Mouse (Mus musculus) CH12.LX (cell line): ENCODE measurements around the gene Myh2. TPM values are rescaled to one million over a fixed set of nuclear protein-coding genes. Genes with fewer than 3 reads are reported as not detected.

ENCODE experiments used
- DNase-seq: peaks from one replicate; pipeline ENCODE4 v3.0.0-alpha.2; 2013; ENCODE audit errors: extremely low read depth
- H3K27ac ChIP-seq: 2 replicates; pipeline ENCODE4 v1.5.1; 2012; ENCODE audit warnings: low read depth, mild to moderate bottlenecking, control low read depth, moderate library complexity; ENCODE audit not compliant: insufficient read depth
- H3K27me3 ChIP-seq: replicated peaks from 2 replicates; pipeline ENCODE3; 2012; ENCODE audit warnings: inconsistent platforms
- H3K36me3 ChIP-seq, 2 experiments: replicated peaks in 1 of 2; 2 replicates each; pipeline versions ENCODE3 to v1.6.1; 2012; ENCODE audit warnings: inconsistent platforms in 1 of 2, low read length in 1 of 2, mild to moderate bottlenecking in 1 of 2, mixed read lengths in 1 of 2, moderate library complexity in 1 of 2; ENCODE audit not compliant: control insufficient read depth in 1 of 2, insufficient read depth in 1 of 2
- H3K4me1 ChIP-seq, 2 experiments: 2 replicates each; pipeline ENCODE4 v1.6.1; 2012; ENCODE audit warnings: inconsistent platforms in 1 of 2, moderate library complexity in 1 of 2; ENCODE audit not compliant: insufficient read depth in 2 of 2, control insufficient read depth in 1 of 2
- H3K4me2 ChIP-seq: 2 replicates; pipeline ENCODE4 v1.6.1; 2012; ENCODE audit warnings: low read depth, mild to moderate bottlenecking, control low read depth; ENCODE audit not compliant: poor library complexity, insufficient read depth, severe bottlenecking
- H3K4me3 ChIP-seq, 3 experiments: fragments of 150-350 bp in 1 of 3; sonication (generic) in 1 of 3; replicated peaks in 1 of 3; 2 replicates each; pipeline versions ENCODE3 to v1.5.1; 2011 to 2012; ENCODE audit warnings: low read depth in 2 of 3, low read length in 2 of 3, mild to moderate bottlenecking in 2 of 3, moderate library complexity in 2 of 3, control low read depth in 1 of 3, improper control_type of control experiment in 1 of 3, inconsistent platforms in 1 of 3, mixed read lengths in 1 of 3; ENCODE audit not compliant: poor library complexity in 1 of 3
- H3K79me2 ChIP-seq: replicated peaks from 2 replicates; pipeline ENCODE4 v1.6.1; 2012; ENCODE audit warnings: mild to moderate bottlenecking, moderate library complexity; ENCODE audit not compliant: control insufficient read depth, poor library complexity, insufficient read depth, severe bottlenecking; ENCODE audit errors: extremely low read depth
- H3K9ac ChIP-seq: 2 replicates; pipeline ENCODE4 v1.6.1; 2012; ENCODE audit warnings: low read depth, mild to moderate bottlenecking, control low read depth, moderate library complexity; ENCODE audit not compliant: insufficient read depth
- H3K9me3 ChIP-seq: replicated peaks from 2 replicates; pipeline ENCODE3; 2012; ENCODE audit warnings: low read length, inconsistent platforms, mixed read lengths
- BHLHE40 ChIP-seq: IDR thresholded peaks from 2 replicates; pipeline ENCODE4 v1.6.1; 2011; ENCODE audit warnings: mild to moderate bottlenecking, low read depth, low read length, improper control_type of control experiment
- CHD2 ChIP-seq: IDR thresholded peaks from 2 replicates; pipeline ENCODE4 v1.6.1; 2011; ENCODE audit warnings: low read length, improper control_type of control experiment
- E2F4 ChIP-seq: IDR thresholded peaks from 2 replicates; pipeline ENCODE4 v1.6.1; 2011; ENCODE audit warnings: low read depth, low read length, improper control_type of control experiment; ENCODE audit not compliant: insufficient replicate concordance
- ELF1 ChIP-seq: IDR thresholded peaks from 2 replicates; pipeline ENCODE4 v1.6.1; 2014; ENCODE audit warnings: low read depth, mild to moderate bottlenecking, inconsistent platforms, low read length, improper control_type of control experiment
- EP300 ChIP-seq: IDR thresholded peaks from 2 replicates; pipeline ENCODE4 v1.6.1; 2011; ENCODE audit warnings: low read length, improper control_type of control experiment
- ETS1 ChIP-seq: conservative IDR thresholded peaks from 2 replicates; pipeline ENCODE4 v1.6.1; 2012; ENCODE audit warnings: low read depth, mild to moderate bottlenecking, inconsistent platforms, low read length, improper control_type of control experiment, moderate library complexity
- GABPA ChIP-seq: IDR thresholded peaks from 2 replicates; pipeline ENCODE4 v1.6.1; 2012; ENCODE audit warnings: low read depth, low read length, improper control_type of control experiment, inconsistent platforms; ENCODE audit not compliant: insufficient replicate concordance
- IRF4 ChIP-seq: IDR thresholded peaks from 2 replicates; pipeline ENCODE4 v1.6.1; 2014; ENCODE audit warnings: low read depth, mild to moderate bottlenecking, inconsistent platforms, low read length, improper control_type of control experiment
- JUN ChIP-seq: IDR thresholded peaks from 2 replicates; pipeline ENCODE4 v1.6.1; 2011; ENCODE audit warnings: low read depth, mild to moderate bottlenecking, low read length, improper control_type of control experiment, moderate library complexity; ENCODE audit not compliant: insufficient read depth
- MEF2A ChIP-seq: IDR thresholded peaks from 2 replicates; pipeline ENCODE4 v1.6.1; 2014; ENCODE audit warnings: low read depth, mild to moderate bottlenecking, inconsistent platforms, low read length, improper control_type of control experiment, borderline replicate concordance
- MXI1 ChIP-seq: IDR thresholded peaks from 2 replicates; pipeline ENCODE4 v1.6.1; 2011; ENCODE audit warnings: mild to moderate bottlenecking, low read depth, low read length, improper control_type of control experiment
- NELFE ChIP-seq: IDR thresholded peaks from 2 replicates; pipeline ENCODE4 v1.6.1; 2011; ENCODE audit warnings: low read depth, low read length, improper control_type of control experiment
- NRF1 ChIP-seq: IDR thresholded peaks from 2 replicates; pipeline ENCODE4 v1.6.1; 2014; ENCODE audit warnings: low read depth, mild to moderate bottlenecking, inconsistent platforms, low read length, improper control_type of control experiment, moderate library complexity
- PAX5 ChIP-seq: IDR thresholded peaks from 2 replicates; pipeline ENCODE4 v1.6.1; 2012; ENCODE audit warnings: low read length, inconsistent platforms, mixed read lengths
- POLR2AphosphoS2 ChIP-seq: IDR thresholded peaks from 2 replicates; pipeline ENCODE4 v1.6.1; 2011; ENCODE audit warnings: low read depth, low read length, improper control_type of control experiment
- RCOR1 ChIP-seq: conservative IDR thresholded peaks from 2 replicates; pipeline ENCODE4 v1.6.1; 2012; ENCODE audit warnings: low read depth, mild to moderate bottlenecking, inconsistent platforms, low read length, improper control_type of control experiment
- SIN3A ChIP-seq: IDR thresholded peaks from 2 replicates; pipeline ENCODE4 v1.6.1; 2012; ENCODE audit warnings: low read length, improper control_type of control experiment, inconsistent platforms
- SMC3 ChIP-seq: IDR thresholded peaks from 2 replicates; pipeline ENCODE4 v1.6.1; 2011; ENCODE audit warnings: low read depth, low read length, improper control_type of control experiment
- UBTF ChIP-seq: IDR thresholded peaks from 2 replicates; pipeline ENCODE4 v1.6.1; 2012; ENCODE audit warnings: low read depth, mild to moderate bottlenecking, inconsistent platforms, low read length, improper control_type of control experiment, moderate library complexity
- USF2 ChIP-seq: conservative IDR thresholded peaks from 2 replicates; pipeline ENCODE4 v1.6.1; 2011; ENCODE audit warnings: low read depth, low read length, improper control_type of control experiment
- ZMIZ1 ChIP-seq: IDR thresholded peaks from 2 replicates; pipeline ENCODE4 v1.6.1; 2012; ENCODE audit warnings: low read depth, mild to moderate bottlenecking, inconsistent platforms, low read length, improper control_type of control experiment
- ZNF384 ChIP-seq: IDR thresholded peaks from 2 replicates; pipeline ENCODE4 v1.6.1; 2012; ENCODE audit warnings: low read depth, low read length, improper control_type of control experiment, inconsistent platforms
- dilution Hi-C: fragments of 300-500 bp; cut with MboI; formaldehyde crosslinking; loops from 2 replicates; pipeline ENCODE4 v1.14.3; 2020; ENCODE audit warnings: low sequenced_read_pairs; ENCODE audit not compliant: extremely low pct_unique_long_range_greater_than_20kb, extremely low pct_ligation_motif_present
- in situ Hi-C: fragments of 300-500 bp; cut with MboI; formaldehyde crosslinking; loops from 3 replicates; pipeline ENCODE4 v1.14.3; 2019; ENCODE audit warnings: low sequenced_read_pairs, low pct_ligation_motif_present, low pct_unique_long_range_greater_than_20kb, mixed read lengths
- polyA plus RNA-seq: library from polyadenylated mRNA; unstranded; fragments of >175 nt; gene quantifications from 2 replicates; pipeline ENCODE4 v1.2.1, GENCODE M21; 2012; ENCODE audit warnings: low read depth; ENCODE audit not compliant: insufficient read length
- total RNA-seq, 2 experiments: library from RNA; depleted of rRNA; stranded (reverse); fragments of 300-350 nt in 1 of 2; fragments of >200 nt in 1 of 2; gene quantifications; 2 replicates each; pipeline ENCODE4 v1.2.3; 2012 to 2014

Gene Myh2
- total and polyA plus RNA-seq, 3 experiments = 0.04 to 0.08 TPM; not detected in 1

DNA sequence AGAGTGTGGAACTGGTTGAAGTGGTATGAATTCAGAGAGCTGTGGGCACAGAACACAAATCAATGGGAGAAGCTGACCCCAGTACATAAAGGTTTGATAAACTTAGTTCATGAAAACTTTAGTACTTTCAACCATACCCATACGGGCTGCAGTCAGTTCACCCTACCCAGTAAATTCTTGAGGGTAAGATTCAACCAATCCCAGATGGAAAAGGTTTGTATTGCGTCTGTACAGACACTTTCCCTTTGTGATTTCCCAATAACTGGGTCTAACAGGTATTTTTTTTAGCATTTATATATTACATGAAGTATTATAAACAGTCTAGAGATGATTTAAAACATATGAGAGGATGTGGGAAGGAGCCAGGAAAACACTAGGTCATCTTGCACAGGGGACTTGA lies 15.2 kb upstream of the Myh2 start:
- no peak for TF ChIP-seq NRF1
- TF ChIP-seq POLR2AphosphoS2 = 0 out of 2 replicates have a peak, but pooled peaks have one; percentile 24
- TF ChIP-seq EP300 = no peak
- TF ChIP-seq NELFE = no peak
- peak; percentile 59; the same call in 1 of the 2 replicates for TF ChIP-seq ZMIZ1
- TF ChIP-seq UBTF = no peak
- no peak for TF ChIP-seq E2F4
- no peak for TF ChIP-seq ELF1
- TF ChIP-seq JUN = no peak
- TF ChIP-seq MXI1 = no peak
- TF ChIP-seq BHLHE40 = no peak
- TF ChIP-seq IRF4 = no peak
- no peak for TF ChIP-seq SMC3
- TF ChIP-seq RCOR1 = no peak
- no peak for TF ChIP-seq USF2
- no peak for TF ChIP-seq PAX5
- TF ChIP-seq CHD2 = peak; percentile 57; the same call in 1 of the 2 replicates
- TF ChIP-seq GABPA = no peak
- TF ChIP-seq ETS1 = no peak
- TF ChIP-seq SIN3A = no peak
- no peak for TF ChIP-seq MEF2A
- no peak for TF ChIP-seq ZNF384
- TF ChIP-seq, all 38 proteins: peak for 3
- no peak for DNase-seq
- Histone ChIP-seq H3K27me3 (no peaks in the 10 kb centered on the region), H3K4me2 (no peak overlapping the region), H3K9me3 (no peaks in the 10 kb centered on the region), H3K4me3 (no peak overlapping the region), H3K4me1 (peaks cover 15 to 40% of the 10 kb centered on the region in 2 experiments), H3K36me3 (peaks cover 6 to 43% of the 10 kb centered on the region in 2 experiments), H3K79me2 (no peaks in the 10 kb centered on the region), H3K27ac (no peak overlapping the region), H3K9ac (no peak overlapping the region)
- dilution Hi-C loops = no loop called here
- in situ Hi-C loops = no loop called here
